Mouse (Mus musculus): ENCODE data around the gene Minpp1. TPM values are rescaled to one million over a fixed set of nuclear protein-coding genes. Genes with fewer than 3 reads are reported as not detected.

The Minpp1 gene
- total and polyA plus RNA-seq, 3 experiments: 176 to 256 TPM; not detected in 1

DNA sequence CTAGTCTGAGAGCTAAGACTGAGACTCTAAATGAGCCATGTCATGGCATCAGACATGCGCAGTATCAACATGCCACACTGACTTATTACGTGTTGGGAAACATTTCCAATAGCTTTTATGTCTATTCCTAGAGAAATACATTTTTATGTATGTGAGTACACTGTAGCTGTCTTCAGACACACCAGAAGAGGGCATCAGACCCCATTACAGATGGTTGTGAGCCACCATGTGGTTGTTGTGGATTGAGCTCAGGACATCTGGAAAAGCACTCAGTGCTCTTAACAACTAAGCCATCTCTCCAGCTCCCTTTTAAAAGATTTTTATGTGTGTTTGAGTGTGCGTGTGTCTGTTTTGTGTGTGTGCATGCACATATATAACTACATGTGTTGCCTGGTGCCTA lies 6.8 kb downstream of the Minpp1 start:
- peaks cover 9 to 11% of the 10 kb centered on the region in 2 experiments for H3K4me1 ChIP-seq (ENCODE audit: control insufficient read depth in 1 of 2, insufficient read depth in 2 of 2, low read length in 2 of 2)
- peaks cover 54 to 59% of the 10 kb centered on the region in 2 experiments for H3K36me3 ChIP-seq (ENCODE audit: control insufficient read depth in 1 of 2, insufficient read depth in 2 of 2, low read length in 2 of 2)

DNA sequence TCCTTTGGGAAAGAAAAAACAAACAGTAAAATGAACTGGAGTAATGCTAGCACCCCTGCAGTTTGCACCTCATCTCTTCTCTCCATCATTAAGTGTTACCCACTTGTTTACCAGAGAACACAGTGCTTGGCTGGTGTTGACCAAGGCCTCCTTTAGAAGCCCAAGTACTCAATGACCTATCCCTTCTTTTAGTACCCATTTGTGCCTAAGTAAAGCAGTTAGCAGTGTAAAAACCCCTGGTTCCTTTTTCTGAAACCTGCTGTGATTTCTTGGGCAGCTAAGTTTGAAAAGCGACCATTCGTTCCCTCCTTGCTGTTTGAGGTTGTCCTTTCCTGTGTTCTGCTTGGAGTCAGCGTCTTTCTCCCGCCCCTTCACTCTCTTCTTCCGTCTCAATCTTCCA lies 7.4 kb downstream of the Minpp1 start:
- Histone ChIP-seq H3K27ac (ENCODE audit: control insufficient read depth, low read depth, low read length) (0 out of 2 replicates have a peak overlapping the region, but pooled peaks have one; percentile 5), H3K36me3 (ENCODE audit: control insufficient read depth in 1 of 2, insufficient read depth in 2 of 2, low read length in 2 of 2) (peaks cover 55 to 65% of the 10 kb centered on the region in 2 experiments), H3K4me3 (ENCODE audit: control insufficient read depth in 1 of 2, insufficient read depth in 1 of 2, low read depth in 2 of 2, low read length in 2 of 2) (no peak overlapping the region), H3K27me3 (ENCODE audit: control insufficient read depth in 1 of 2, insufficient read depth in 2 of 2, low read length in 2 of 2) (no peaks in the 10 kb centered on the region), H3K4me1 (ENCODE audit: control insufficient read depth in 1 of 2, insufficient read depth in 2 of 2, low read length in 2 of 2) (peaks cover 11% of the 10 kb centered on the region in 2 experiments), H3K79me2 (ENCODE audit: control insufficient read depth, insufficient read depth, low read length, poor library complexity) (peaks cover 86% of the 10 kb centered on the region), H3K9me3 (replicated peaks; ENCODE audit: insufficient read depth, low read length) (no peaks in the 10 kb centered on the region), H3K9ac (ENCODE audit: control insufficient read depth, low read depth, low read length, poor library complexity, severe bottlenecking) (no peak overlapping the region)
- no peak for DNase-seq (ENCODE audit: low read depth, low spot score)
- no peak for TF ChIP-seq POLR2AphosphoS5 (IDR thresholded peaks at IDR 0.05; ENCODE audit: borderline replicate concordance, low read depth, low read length)
- no peak for TF ChIP-seq BHLHE40 (IDR thresholded peaks at IDR 0.05; ENCODE audit: borderline replicate concordance, low read depth, low read length)
- no peak for TF ChIP-seq TBP (IDR thresholded peaks at IDR 0.05; ENCODE audit: low read depth, low read length)
- no peak for TF ChIP-seq MAFK (IDR thresholded peaks at IDR 0.05; ENCODE audit: borderline replicate concordance, low read depth, low read length)
- TF ChIP-seq ZKSCAN1 (IDR thresholded peaks at IDR 0.05; ENCODE audit: low read depth, low read length): no peak
- TF ChIP-seq RCOR1 (IDR thresholded peaks at IDR 0.05; ENCODE audit: low read depth, low read length): no peak
- TF ChIP-seq EP300 (IDR thresholded peaks at IDR 0.05; ENCODE audit: low read depth in 1 of 2, low read length in 2 of 2): no peak
- TF ChIP-seq KAT2A (conservative IDR thresholded peaks at IDR 0.05; ENCODE audit: low read depth, low read length): no peak
- no peak for TF ChIP-seq HCFC1 (IDR thresholded peaks at IDR 0.05; ENCODE audit: low read depth, low read length)
- no peak for TF ChIP-seq ZC3H11A (IDR thresholded peaks at IDR 0.05; ENCODE audit: low read depth, low read length)
- TF ChIP-seq ELF1 (IDR thresholded peaks at IDR 0.05; ENCODE audit: low read depth, low read length): no peak
- no peak for TF ChIP-seq MEF2A (IDR thresholded peaks at IDR 0.05; ENCODE audit: extremely low read depth, insufficient replicate concordance, low read depth, low read length, poor library complexity, severe bottlenecking)
- TF ChIP-seq UBTF (IDR thresholded peaks at IDR 0.05; ENCODE audit: borderline replicate concordance, insufficient read depth, low read depth, low read length): no peak

More for the DNA sequence above, 6.8 kb downstream of the Minpp1 start:
- Histone ChIP-seq H3K27ac (ENCODE audit: control insufficient read depth, low read depth, low read length) (no peak overlapping the region; the same call in 1 of the 2 replicates), H3K4me3 (ENCODE audit: control insufficient read depth in 1 of 2, insufficient read depth in 1 of 2, low read depth in 2 of 2, low read length in 2 of 2) (no peak overlapping the region; a peak in 1 of 4 replicates), H3K27me3 (ENCODE audit: control insufficient read depth in 1 of 2, insufficient read depth in 2 of 2, low read length in 2 of 2) (no peaks in the 10 kb centered on the region), H3K9ac (ENCODE audit: control insufficient read depth, low read depth, low read length, poor library complexity, severe bottlenecking) (peak overlapping the region; percentile 14; the same call in 1 of the 2 replicates), H3K79me2 (ENCODE audit: control insufficient read depth, insufficient read depth, low read length, poor library complexity) (peaks cover 87% of the 10 kb centered on the region), H3K9me3 (replicated peaks; ENCODE audit: insufficient read depth, low read length) (no peaks in the 10 kb centered on the region)
- DNase-seq (ENCODE audit: low read depth, low spot score): peak; percentile 18
- TF ChIP-seq MAZ (IDR thresholded peaks at IDR 0.05; ENCODE audit: low read depth, low read length) (no peak), CHD2 (IDR thresholded peaks at IDR 0.05; ENCODE audit: low read length) (no peak), TAL1 (IDR thresholded peaks at IDR 0.05; ENCODE audit: low read length) (no peak), MYC (IDR thresholded peaks at IDR 0.05; ENCODE audit: low read depth, low read length) (0 out of 2 replicates have a peak, but pooled peaks have one; percentile 37), UBTF (IDR thresholded peaks at IDR 0.05; ENCODE audit: borderline replicate concordance, insufficient read depth, low read depth, low read length) (no peak), CTCF (IDR thresholded peaks at IDR 0.05 in 2 of 3, conservative IDR thresholded peaks at IDR 0.05 in 1 of 3; ENCODE audit: control insufficient read depth in 1 of 3, insufficient read depth in 1 of 3, low read depth in 2 of 3, low read length in 3 of 3, poor library complexity in 1 of 3, severe bottlenecking in 1 of 3) (peak in 1 of 3 experiments; percentile 35; a peak in 2 of 6 replicates), ZNF384 (IDR thresholded peaks at IDR 0.05; ENCODE audit: low read depth, low read length) (no peak), ETS1 (IDR thresholded peaks at IDR 0.05; ENCODE audit: low read depth, low read length) (no peak), RAD21 (IDR thresholded peaks at IDR 0.05; ENCODE audit: low read depth, low read length) (no peak)

Data from MEL (cell line).